Mouse (Mus musculus): Measurements from ENCODE around the gene Ddit4l.
"Not testable (repeated sequence)": the region's sequence is repeated elsewhere in the genome, so short reads cannot be mapped to it uniquely, and the experiment has no call there.

Gene Ddit4l

DNA sequence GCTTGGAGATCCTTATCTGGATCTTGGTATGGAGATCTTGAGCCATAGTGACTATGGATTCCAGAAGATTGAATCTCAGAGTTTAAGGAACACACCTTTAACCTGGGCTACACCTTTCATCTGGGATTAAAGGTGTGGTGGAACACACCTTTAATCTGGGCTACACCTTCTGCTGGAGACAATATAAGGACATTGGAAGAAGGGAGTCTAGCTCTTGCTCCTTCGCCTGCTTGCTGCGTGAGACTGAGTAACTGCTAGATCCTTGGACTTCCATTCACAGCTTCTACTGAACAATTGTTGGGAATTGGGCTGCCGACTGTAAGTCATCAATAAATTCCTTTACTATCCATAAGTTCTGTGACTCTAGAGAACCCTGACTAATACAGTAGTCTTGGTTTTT lies at the start of gene Ddit4l:
Gene Ddit4l, plus strand, starts transcription at position 301 of the 400 bp plus-strand sequence.
- not testable (repeated sequence) for DNase-seq (ENCODE audit: low spot score)

- no peak for DNase-seq (ENCODE audit: low spot score)
Observed at GRCm38 (mm10) chr3:137576146-137576545, 45.3 kb upstream of the Ddit4l start.

DNA sequence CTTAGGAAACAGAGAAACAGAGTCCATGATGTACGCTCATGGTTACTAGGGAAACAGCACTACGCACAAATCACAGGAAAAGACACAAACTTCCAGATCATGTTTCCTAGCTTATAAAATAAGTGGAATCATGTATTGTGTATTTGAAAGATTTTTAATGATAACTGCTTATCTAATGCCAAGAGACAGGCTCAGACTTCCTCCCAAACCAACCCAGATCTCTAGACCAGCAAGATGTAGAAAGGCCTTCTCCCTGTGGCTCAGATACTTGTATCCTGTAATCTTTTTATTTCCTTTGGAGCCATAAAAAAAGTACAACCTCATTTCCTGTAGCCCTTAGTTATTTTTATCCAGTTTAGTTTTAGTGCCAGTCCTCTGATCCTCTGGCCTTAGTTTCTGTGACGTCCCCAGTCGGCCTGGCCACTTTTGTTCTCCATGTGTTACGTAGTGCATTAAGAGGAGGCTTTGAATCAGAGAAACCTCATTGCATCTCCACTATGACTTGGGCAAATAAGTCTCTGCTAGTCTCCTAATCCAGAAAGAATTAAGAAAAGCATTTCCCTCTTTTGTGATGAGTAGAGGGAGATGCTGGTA lies 34.9 kb upstream of the Ddit4l start:
- DNase-seq (ENCODE audit: low spot score), result no peak

DNA sequence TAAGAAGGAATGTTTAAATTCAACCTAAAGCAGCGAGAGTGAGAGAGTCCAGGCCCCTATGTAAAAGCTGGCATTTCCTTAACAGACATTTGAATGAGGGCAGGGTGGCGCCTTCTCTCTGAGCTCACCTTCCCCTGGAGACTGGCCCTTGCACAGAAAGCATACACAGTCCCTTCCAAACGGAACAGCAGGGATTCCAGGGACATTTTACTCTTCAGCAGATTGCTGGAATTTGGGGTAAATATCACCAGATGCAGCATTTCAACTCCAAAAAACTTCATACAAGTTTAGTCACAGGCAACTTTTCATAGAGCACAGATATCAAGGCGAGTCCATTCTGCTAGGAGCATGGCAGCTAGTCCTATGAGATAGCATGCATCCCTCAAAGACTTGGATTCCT lies 31.6 kb upstream of the Ddit4l start:
- DNase-seq (ENCODE audit: low spot score), result no peak

DNA sequence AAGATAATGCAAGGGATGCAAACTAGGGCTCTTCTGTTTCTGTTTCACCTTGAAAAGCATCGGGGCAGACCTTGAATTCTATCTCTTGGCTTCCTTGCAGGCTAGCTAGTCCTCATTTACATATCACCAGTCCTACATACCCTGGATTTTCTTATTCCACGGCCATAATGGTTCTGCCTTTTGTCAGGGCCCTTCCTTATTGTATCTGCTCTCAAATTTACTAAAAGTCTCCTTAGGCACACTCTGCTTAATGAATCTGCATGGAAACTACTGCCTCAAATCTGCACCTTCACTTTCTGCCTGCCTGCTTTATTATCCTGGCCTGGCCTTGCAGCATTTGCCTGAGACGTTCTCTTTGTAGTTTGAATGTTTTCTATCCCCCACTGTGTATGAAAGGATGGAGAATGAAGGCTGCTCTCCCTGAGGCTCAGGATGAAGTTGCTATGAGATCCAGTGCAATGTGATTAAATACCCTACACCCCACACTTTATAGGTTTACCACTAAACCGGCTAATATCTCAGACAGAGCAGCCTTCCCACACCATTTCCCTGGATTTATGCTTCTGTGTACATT lies 27.0 kb upstream of the Ddit4l start:
- no peak for DNase-seq (ENCODE audit: low spot score)

- no peak for DNase-seq (ENCODE audit: low spot score)
Observed at GRCm38 (mm10) chr3:137608918-137609435, 12.4 kb upstream of the Ddit4l start.

GRCm38 (mm10) chr3:137610457-137611109 lies 10.8 kb upstream of the Ddit4l start:
- no peak for DNase-seq (ENCODE audit: low spot score)

DNA sequence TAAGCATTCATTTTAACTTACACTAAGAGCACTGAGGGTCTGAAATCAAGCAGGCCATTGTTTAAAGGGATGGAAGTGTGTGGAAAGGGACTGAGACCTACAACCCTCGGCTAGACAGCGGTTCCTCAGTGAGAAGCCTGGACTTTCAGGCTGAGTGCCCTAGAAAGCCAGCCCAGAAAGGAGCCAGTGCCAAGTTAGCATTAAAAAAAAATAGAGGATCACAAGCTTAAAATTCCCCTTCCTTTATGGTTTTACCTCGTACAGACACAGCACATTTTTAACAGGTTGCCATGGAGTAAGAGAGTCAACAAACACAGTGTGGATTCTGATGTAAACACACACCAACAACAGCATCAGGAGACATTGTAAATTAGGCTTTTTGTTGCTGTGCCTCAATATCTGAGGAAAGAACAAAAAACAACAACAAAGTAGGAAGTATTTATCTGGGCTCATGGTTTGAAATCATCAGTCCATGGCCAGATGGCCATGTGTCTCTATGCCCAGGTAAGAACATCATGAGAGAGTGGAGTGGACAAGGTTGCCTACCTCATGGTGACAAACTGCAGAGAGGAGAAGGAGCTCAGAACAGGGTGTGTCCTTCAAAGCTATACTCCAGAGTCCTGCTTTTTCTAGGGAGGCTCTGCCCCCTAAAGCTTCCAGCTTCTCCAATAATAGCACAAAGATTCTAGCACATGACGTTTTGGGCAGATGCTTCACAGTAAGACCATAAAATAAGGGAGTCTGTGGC lies 10.1 kb upstream of the Ddit4l start:
- DNase-seq (ENCODE audit: low spot score), result no peak

DNA sequence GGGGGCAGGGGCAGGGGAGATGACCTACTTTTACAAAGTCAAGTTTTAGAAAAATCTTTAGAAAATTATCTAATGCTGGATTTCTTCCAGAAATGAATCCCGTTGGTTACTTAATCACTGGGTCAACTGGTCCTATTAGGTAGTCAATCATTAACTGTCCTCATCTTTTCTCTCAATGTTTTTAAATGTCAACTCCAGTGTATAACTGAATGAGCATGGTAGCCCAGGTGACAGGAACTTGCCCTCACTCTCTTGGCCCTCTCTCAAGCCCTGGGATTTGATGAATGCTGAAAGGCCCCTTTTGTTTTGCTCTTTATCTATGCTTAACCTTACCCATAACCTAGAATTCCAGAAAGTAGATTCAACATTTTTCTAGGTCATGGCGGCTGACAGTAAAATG lies 9.4 kb upstream of the Ddit4l start:
- DNase-seq (ENCODE audit: low spot score), result no peak

DNA sequence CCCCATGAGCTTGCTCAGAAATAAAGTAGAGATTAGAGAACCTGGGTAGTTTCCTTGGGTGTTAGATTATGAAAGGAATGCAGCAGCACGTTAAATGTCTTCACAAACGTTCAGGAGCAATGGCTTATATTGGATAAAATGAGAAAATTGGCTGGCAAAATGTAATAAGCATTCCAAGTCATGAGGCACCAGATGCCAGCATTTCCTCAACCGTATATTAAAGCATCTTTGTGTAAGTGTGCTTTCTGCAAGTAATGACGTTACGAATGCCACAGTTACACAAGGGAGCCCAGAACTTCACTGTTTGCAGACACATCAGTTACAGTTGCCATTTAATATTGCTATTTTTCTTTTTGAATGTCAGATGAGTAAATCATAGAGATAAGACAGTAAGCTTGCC lies 872 bp upstream of the Ddit4l start:
- DNase-seq (ENCODE audit: low spot score), result no peak

- DNase-seq (ENCODE audit: low spot score), result peak; percentile 89
Observed at GRCm38 (mm10) chr3:137622091-137622490, 679 bp downstream of the Ddit4l start.

GRCm38 (mm10) chr3:137622895-137623580 lies 1.6 kb downstream of the Ddit4l start:
- DNase-seq (ENCODE audit: low spot score), result no peak

DNA sequence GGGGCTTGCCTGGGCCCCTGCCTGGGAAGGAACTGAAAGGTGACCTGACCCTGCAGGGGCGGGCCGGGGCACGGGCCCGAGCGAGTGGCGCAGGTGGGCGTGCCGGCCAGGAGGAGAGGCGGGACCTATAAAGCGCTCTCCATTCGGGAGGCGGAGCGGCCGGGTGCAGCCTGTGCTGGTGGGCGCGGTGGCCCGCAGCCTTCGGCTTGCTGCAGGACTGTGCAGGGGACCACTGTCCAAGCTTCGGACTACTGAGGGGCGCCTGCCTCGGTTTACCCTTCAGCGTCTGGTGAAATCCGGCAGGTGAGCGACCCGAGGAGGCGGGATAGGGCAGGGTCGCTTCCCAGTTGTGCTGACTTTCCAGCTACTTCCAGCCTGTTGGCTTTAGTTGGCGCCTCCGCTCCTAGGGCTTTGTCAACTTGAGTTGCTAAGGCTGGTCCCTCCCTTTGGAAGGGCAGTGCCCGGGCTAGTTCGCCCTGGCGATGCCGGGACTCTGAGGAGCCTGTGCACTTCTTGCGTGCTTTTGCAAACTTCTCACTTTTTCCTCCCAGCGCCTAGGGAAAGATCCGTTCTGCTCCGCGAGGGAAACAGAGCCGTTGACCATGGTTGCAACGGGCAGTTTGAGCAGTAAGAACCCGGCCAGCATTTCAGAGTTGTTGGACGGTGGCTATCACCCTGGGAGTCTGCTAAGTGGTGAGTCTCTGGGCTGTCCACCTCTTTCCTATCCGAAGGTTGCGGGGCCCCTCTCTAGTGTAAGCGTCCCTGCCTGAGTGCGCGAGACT lies 2.4 kb downstream of the Ddit4l start:
- peak; percentile 81 for DNase-seq (ENCODE audit: low spot score)

DNA sequence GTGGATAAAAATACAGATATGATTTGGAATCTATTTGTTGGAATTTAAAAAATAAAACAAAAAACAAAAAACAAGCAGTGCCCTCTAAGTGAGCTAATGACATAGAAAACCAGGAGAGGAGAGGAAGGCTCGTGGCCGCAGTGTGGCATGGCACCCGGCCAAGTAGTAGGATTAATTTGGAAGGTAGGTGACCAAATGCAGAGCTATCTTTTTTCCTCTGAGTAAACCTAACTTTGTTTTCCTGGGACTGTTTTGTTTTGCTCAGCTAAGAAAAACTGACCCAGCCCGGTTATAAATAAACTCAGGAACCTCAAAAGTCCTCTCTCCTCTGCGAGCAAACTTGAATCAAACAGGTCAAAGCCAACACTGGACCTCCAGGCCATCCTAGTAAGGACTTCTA lies 3.6 kb downstream of the Ddit4l start:
- DNase-seq (ENCODE audit: low spot score), result no peak

GRCm38 (mm10) chr3:137633726-137634125 lies 12.3 kb downstream of the Ddit4l start:
- DNase-seq (ENCODE audit: low spot score), result no peak

- DNase-seq (ENCODE audit: low spot score), result no peak
Observed at GRCm38 (mm10) chr3:137636571-137636970, 15.2 kb downstream of the Ddit4l start.

DNA sequence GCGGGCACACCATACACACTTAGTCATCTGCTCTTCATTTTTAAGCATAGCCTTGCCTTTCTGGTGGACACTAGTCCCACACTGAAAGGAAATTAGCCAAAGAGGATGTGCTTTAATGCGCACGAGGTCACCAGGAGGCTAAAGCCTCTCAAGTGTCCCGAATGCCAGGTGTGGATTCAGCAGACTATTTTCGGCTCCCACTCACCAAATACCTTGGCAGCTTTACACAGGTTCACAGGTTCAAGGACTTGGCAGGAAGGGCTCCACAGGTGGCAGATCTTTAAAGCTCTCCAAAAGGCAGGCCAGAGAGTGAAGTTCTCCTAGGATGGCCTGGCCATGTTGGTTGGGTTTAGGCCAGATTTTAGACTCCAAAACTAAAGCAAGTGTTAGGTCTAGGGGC lies 19.8 kb downstream of the Ddit4l start:
- no peak for DNase-seq (ENCODE audit: low spot score)

- DNase-seq (ENCODE audit: low spot score), result no peak
Observed at GRCm38 (mm10) chr3:137642137-137642536, 20.7 kb downstream of the Ddit4l start.

- DNase-seq (ENCODE audit: low spot score), result no peak
Observed at GRCm38 (mm10) chr3:137642568-137642967, 21.2 kb downstream of the Ddit4l start.

DNA sequence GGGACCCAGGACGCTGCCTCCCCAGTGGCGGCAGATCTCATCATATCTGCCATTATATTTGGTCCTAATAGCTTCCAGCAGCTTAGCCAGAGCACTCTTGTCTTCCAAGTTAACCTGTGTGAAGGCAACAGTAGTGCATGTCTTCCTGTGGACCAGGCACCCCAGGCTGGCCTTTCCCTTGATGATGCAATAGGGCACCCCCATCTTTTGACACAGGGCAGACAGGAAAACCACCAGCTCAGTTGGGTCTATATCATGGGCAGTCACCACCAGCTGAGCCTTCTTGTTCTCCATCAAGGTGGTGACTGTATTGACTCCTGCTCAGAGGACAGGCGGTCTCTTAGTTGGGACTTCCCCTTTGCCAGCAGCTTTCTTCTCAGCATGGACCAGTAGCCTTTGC lies 22.7 kb downstream of the Ddit4l start:
- no peak for DNase-seq (ENCODE audit: low spot score)

DNA sequence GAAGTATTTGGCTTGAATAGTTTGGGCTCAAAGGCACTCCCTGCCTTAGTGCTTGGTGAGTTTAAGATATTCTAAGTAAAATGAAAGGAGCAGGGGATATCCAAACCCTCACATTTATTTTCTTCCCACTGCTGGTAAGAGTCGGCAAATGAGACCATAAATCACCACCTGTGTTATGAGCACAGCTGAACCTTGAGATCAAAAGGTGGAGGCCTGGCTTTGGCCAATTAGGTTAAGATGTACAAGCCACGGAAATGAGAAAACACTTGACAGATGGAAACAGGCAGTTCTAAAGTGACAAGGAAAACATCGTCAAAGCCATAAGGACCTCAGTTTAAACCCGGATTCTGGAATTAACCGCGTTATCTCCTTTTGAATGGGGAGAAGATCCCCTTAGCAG lies 23.5 kb downstream of the Ddit4l start:
- no peak for DNase-seq (ENCODE audit: low spot score)
